Mouse (Mus musculus) bone marrow macrophage, adult 2 months (primary cell): ENCODE results near the gene Cep89.

Experiments
- CTCF ChIP-seq: IDR thresholded peaks from 2 replicates; pipeline ENCODE4 v1.5.1; 2012; ENCODE audit warnings: low read depth, mild to moderate bottlenecking, low read length, moderate library complexity
- POLR2A ChIP-seq: IDR thresholded peaks from 2 replicates; pipeline ENCODE4 v1.6.1; 2012; ENCODE audit warnings: mild to moderate bottlenecking, low read depth, low read length, borderline replicate concordance

GRCm38 (mm10) chr7:35415226-35415625 is 18.4 kb downstream of the Cep89 start:
- TF ChIP-seq POLR2A: no peak
- TF ChIP-seq CTCF: no peak
